Mouse (Mus musculus): ENCODE measurements at regions not wholly inside any gene's neighbourhood (a gene's known extent, or its start where the extent isn't known, plus 50 kb on each side); places are given as distances from the start of the nearest gene placed in this dataset.

DNA sequence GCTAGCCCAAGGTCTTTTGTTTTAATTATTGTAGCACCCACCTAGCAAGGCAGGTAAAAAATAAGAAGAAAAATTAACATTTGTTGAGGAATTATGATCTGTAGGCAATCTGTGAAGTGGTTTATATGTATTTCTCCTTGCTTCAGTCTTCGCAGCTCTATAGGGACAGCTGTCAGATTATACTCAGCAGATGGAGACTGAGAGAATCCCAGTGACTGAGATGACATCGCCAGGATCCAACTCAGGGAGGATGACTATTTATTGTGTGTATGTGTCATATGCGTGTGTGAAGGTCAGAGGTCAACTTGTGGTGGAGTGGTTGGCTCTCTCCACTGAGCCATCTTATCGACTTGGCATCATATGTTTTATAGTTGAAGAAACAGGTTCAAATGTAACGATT, 362.0 kb upstream of the Chd6 start:
- no peak for DNase-seq (ENCODE audit: low spot score in 2 of 2)

DNA sequence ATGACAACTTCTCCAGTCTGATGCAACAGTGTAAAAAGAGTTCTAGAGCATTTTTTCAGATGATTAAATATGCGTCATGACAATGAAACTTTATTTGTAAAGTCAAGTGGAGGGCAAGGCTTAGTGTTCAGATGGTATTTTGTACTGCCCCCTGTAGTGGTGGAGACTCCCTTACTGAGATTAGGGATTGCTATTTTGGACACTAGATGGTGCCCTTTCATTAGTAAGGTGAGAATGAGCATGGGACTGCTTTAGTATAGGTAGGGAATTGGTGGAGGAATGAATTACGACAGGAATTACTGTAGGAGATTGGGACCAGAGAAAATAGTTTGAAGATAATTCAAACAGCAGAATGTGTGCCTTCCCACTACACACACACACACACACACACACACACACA, 361.1 kb upstream of the Chd6 start:
- no peak for DNase-seq (ENCODE audit: low spot score in 2 of 2)

DNA sequence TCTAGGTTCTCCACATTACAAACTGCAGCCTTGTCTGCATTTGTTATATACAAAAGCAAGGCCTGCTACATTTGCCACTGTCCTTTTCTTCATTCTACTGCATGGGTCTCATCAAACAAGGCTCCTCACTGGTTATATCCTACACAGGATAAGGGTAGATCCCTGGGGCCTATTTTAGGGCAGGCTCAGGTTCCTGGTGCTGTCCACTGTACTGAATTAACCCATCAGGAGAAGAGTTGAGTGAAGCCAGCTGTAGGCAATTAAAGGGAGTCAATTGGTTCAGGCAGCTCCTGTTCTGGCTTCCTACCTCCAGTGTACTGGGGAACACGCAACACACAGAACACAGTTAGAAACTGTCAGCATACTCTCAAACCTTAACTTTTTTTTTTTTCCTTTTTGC, 358.2 kb upstream of the Chd6 start:
- no peak for DNase-seq (ENCODE audit: low spot score in 2 of 2)

DNA sequence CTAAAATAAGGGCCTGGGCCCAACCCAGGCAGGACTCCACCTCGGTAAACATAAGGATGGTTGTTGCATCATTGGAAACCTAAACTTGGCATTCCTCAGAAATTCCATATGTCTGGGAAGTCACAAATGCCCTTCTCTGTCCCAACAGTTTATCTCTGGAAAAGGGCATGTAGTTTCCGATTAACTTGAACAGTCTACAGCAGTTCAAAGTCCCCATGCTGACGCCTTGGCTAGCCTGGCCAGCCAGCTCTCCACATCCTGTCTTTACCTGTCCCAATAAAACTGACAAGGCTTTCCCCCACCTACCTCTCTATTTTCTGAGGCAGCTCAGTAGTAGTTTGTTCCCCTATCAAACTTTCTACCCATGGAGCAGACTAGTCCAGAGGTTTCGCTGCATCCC, 351.7 kb upstream of the Chd6 start:
- no peak for DNase-seq (ENCODE audit: low spot score in 2 of 2)

DNA sequence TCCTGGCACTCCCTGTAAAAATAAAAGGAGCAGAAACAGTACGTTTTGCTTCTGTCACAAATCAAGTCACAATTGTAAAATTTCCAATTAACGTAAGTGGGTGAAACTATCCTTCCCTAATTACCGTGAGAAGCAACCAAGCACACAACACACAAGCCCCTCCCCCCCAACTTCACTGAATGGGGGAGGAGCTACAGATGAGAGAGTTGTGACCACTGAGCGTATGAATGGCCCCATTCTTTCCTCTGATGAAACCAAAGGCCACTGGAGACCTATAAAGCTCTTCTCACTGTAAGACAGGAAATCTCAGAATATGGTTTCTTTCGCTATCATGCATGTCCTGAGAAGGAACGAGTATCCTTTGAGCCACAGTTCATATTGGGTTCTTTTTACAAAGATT, 345.6 kb upstream of the Chd6 start:
- no peak for DNase-seq (ENCODE audit: low spot score in 2 of 2)

DNA sequence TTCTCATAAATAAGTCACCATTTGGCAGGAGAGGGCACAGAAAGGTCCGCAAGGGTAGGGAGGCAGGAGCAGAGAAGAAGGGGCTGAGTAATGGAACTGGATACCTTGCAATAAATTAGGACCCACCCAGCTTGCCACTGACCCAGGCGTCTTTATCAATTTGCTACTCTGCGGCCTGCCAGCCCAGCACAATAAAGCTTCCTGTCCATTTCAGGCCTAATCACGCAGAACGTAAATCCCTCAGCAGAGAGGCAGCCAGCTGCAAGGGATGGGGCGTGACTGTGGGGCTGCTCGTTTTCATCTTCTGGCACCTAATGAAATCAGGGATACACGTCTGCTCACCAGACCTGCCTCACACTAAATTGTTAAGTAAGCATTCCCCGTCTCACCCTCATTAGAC, 324.9 kb upstream of the Chd6 start:
- no peak for DNase-seq (ENCODE audit: low spot score in 2 of 2)

DNA sequence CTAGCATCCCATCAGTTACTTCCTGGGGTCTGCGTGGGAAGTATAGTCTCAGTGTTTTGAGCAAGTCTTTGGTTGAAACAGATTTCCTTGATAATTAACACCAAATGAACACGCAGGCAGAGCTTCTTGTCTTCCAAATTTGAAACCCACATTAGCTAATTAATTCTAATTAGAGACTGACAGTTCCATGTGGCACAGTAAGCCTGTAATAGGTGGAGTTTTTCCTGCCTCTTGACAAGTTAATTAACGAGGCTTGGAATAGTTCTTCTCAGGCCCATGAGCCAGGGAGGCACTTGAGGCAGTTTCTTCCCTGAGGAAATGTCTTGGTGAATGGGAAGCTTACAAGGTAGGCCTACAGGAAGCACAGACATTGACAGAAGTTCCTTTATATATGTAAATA, 320.4 kb upstream of the Chd6 start:
- no peak for DNase-seq (ENCODE audit: low spot score in 2 of 2)

DNA sequence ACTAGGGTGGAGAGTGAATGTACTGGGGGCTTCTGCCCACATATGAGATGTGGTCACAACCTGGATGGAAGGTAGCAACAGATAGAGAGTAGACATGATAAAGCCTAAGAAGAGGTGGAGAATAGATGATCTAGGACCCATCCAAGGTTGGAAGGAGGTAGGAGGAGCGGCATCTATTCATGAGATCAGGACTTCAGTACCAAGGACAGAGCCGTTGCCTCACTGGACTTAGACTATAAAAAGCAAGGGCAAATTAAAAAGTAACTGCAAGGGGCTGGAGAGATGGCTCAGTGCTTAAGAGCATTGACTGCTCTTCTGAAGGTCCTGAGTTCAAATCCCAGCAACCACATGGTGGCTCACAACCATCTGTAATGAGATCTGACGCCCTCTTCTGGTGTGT, 316.7 kb upstream of the Chd6 start:
- no peak for DNase-seq (ENCODE audit: low spot score in 2 of 2)

DNA sequence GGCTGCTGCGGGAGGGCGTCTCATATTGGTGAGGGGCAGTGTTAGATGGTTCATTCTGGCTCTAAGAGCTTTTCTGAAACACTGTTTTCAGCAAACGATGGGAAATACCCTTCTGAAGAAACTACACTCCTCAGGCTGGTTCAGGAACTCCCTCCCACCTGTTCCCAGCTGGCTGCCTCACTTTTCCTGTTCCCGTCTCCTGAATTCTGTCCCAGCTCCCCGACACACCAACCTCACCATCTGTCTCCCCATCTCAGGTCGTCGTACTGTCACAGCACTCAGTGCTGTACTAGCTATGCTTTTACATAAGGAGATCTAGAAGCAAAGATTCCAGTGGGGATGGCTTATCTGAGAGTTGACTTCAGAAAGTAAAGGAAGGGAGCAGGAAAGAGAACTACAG, 309.2 kb upstream of the Chd6 start:
- DNase-seq (ENCODE audit: low spot score in 2 of 2): peak in 1 of 2 experiments; percentile 31

DNA sequence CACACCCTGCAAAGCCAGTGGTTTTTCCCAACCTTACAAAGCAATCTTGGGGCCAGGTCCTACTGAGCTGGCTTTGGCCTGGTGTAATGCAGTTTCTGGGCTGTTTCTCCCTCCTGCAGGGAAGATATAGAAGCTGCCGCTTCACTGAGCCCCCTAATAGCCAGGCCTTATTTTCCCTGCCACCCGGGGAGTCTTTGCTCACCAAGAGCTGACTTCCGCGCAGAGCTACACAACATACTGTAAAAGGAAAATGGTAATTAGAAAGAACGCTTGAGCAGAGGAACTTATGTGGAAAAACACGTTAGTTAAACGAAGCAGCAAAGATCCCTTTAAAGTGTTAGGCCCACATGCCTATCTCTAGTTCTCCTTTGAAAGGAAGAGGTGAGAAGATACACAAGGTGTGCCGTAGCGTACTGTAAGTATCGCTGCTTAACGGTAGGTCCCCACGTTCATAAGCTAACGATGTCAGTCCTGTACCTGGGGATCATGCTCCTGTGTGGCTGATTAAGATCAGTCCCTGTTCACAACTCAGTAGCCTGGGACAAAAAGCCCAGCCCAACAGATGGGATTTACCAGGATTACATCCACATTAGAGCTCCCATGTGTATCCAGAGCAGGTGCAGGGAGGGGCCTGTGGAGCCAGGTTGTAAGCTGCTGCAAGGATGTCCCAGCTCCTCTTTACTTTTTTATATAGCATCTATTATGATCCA, 307.5 kb upstream of the Chd6 start:
- DNase-seq (ENCODE audit: low spot score in 2 of 2): no peak

DNA sequence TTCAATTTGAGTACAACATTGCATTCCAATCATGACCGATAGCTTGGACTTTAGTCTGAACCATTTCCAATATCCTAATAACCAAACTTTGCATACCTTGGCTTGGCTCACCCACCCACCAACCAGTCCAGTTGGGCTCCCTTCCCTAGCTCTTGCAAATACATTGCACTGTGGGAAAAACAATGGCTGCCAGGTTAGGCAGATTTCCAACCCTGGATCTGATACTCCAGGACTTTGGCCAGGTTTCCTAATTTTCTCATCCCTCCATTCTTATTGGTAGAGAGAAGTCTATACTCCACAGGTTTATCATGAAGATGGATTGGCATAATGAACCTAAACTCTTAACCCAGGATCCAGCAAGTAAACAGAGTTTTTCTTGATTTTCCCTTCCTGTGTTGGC, 299.4 kb upstream of the Chd6 start:
- no peak for DNase-seq (ENCODE audit: low spot score in 2 of 2)

DNA sequence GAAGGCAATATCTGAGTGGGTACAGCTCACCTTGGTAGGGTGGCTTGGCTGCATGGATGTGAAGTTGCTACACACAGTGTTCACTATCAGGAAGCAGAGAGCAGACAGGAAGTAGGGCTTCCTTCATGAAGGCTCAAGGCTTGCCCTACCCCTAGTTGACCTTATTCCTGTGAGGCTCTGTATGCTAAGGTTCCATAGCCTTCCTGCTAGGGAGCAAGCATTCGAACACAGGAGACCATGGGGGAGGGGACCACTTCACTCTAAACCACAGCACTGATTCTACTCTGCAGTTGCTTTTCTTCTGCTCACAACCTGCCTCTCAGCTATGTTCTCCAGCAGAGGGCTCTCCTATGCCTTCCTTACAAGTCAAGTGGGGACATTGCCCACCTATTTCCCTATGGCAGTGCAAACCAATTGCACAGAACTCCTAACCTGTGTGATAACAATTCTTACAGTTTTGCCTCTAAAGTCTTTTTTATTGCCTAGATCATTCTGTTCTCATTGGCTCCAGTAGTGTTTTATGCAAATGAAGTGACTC, 297.0 kb upstream of the Chd6 start:
- no peak for DNase-seq (ENCODE audit: low spot score in 2 of 2)

DNA sequence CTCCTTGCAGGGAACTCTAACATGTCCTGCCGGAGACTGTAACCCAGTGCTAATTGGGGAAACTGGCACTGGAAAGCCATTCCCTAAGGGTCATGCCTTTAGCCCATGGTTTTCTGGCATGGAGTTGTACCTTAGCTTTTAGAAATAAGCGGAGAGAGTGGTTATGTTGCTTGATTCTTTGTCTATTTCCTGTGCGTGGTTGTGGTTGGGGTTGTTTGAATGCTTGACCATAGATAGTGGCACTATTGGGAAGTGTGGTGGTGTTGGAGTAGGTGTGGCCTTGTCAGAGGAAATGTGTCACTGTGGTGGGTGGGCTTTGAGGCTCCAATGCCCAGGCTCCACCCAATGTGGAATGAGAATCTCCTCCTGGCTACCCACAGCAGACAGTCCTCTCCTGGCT, 289.2 kb upstream of the Chd6 start:
- no peak for DNase-seq (ENCODE audit: low spot score in 2 of 2)

DNA sequence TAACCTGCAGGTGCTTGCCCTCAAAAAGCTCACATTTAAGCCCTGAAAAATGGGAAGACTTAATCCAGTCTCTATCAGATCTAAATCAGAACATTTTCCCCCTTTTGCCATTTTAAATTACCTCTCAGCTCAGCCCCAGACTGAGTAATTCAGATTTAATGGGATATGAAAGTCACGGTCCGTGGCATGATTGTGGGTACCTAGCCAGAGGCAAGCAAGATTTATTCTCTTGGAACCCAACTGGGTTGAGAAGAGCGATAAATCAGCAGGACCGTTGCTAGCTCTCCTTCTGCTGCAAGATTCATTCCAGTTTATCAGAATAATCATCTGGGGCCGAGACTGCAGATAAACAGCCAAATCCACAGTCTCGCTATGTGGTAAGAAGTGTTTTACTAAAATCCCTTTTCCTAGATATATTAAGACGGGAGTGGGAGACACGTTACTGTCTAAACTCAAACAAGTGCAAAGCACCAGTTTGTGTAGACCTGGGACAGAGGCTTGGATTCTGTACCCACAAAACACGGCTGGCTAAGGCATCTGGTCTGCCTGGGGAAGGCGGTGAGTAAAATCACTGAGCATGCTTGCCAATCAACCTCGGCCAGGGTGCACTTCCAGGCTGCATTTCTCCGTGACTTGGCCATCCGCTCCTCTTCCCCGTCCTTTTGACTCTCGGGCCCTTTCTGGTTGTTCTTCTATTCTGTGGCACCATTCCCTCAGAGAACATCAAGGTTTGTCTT, 282.2 kb upstream of the Chd6 start:
- no peak for DNase-seq (ENCODE audit: low spot score in 2 of 2)

DNA sequence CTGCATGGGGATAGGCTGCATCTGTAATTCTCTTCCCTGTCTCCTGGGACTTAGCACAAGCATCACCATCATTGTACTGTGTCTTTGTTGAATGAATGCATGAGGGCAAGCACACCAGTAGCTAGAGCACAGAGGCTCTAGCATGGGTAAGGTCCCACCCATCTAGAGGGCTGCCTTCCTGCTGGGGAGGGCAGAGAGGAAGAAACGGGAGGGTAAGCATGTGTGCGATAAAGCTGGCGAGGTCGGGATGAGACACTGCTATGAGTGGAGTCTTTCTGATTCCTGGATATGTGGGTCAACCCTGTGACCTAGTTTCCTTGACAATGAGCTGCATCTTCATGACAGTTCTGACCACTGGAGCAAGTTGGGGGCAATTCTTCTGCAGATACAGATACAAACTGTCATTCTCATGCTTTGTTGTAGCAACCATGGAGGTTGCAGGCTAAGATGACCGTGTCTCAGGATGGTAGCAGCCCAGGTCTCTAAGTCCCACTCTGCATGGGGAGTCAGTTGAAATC, 280.5 kb upstream of the Chd6 start:
- no peak for DNase-seq (ENCODE audit: low spot score in 2 of 2)

DNA sequence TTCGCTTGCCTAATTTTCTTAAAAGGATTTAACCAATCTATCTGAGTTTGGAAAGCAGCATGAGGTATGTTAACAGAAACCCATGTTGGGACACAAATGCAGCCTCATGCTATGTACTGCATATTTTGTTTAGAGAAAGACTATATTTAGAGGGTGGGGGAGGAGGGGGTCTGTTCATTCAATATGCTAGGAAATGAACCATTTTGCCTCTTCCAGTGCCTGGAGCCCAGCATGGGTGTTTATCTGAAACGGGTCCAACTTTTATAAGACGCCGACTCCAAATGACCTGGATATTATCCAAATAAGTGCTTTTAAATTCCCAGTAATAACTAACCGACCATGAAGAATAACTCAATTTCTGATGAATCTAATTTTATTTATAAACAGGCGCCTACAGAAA, 278.2 kb upstream of the Chd6 start:
- no peak for DNase-seq (ENCODE audit: low spot score in 2 of 2)

DNA sequence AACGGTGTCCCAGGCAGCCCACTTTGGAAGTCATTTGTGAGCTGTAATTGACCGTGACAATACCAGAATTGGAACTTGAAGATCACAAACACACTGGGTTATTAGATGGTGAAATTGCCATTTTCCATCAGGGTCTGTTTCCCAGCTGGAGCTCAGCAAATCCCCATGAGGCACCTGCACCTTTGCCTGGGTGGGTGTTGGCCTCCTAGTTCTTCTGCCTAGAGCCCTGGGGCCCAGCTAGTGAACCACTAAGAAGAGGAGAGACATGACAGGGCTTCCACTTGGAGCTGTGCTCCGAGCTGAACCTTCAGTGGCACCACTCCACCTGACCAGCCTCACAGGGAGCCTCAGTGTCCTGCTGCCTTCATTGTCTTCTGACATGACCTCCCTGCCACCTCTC, 273.5 kb upstream of the Chd6 start:
- no peak for DNase-seq (ENCODE audit: low spot score in 2 of 2)

DNA sequence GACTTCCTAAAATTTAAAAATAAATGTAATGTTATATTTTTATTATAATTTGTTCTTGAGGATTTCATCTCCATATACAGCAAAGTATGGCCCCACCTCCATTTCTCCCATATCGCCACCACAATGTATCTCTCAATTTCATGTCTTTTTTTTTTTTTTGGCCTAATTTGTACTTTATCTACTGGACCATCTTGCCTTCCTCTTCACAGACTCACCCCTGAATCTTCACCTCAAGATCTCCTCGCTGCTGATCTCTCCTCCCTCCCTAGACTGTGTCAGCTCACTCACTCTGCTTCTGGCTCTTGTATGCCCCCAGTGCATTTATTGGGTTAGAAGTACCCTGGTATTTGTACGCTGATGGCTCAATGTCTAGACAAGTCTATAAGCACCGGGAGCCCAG, 269.4 kb upstream of the Chd6 start:
- no peak for DNase-seq (ENCODE audit: low spot score in 2 of 2)

DNA sequence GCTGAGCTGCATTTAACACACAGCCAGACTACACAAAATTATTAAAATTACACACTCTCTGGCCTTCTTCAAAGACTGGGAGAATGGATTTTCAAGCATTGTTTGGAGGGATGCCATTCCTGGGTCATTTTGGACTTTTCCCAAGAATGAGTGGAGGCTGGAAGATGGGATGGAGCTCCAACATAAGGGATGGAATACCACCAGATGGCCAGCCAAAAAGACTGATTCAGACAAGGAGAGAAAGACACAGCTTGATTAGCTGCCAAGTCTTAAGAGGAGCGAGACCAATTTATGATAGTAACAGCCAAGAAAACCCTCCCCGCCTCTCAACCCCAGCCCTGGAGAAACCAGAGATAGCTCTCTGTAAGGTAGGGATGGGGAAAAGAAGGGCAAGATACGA, 253.4 kb upstream of the Chd6 start:
- DNase-seq (ENCODE audit: low spot score in 2 of 2): no peak

DNA sequence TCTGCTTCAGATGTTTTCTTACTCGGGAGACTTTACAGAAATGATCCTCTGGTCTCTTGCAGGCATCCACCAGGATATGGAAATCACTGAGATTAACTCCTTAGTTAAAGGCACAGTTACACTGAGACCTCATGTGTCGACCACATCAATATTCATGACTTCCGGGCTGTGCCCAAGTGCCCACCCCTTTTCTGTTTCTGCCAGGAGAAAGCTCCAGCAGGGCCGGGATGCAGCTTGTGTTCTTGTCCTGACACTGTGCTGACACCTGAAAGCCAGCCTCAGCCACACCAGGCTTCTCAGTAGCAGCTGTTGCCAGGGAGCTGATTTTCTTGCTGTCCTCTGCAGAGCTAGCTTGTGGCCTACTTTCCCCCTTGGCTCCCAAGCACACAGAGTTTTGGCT, 240.2 kb upstream of the Chd6 start:
- DNase-seq (ENCODE audit: low spot score in 2 of 2): no peak

DNA sequence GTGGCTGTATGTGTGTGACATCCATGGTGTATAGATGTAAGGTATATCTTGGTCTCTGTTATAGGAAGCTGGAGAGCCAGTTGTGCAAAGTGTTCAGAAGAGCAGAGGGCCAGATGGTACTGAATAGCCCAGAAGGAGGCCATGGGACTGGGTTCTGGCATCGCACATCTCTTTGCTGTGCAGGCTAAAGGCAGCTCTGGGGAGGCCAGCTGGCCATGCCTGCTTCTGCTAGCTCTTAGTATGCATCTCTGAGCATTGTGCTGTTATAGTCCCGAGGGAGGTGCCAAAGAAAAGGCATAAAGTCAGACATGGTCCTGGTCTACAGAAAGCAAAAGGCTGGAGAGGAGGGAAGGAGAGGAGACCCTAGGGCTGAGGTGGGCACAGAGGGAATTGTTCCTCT, 235.1 kb upstream of the Chd6 start:
- no peak for DNase-seq (ENCODE audit: low spot score in 2 of 2)

DNA sequence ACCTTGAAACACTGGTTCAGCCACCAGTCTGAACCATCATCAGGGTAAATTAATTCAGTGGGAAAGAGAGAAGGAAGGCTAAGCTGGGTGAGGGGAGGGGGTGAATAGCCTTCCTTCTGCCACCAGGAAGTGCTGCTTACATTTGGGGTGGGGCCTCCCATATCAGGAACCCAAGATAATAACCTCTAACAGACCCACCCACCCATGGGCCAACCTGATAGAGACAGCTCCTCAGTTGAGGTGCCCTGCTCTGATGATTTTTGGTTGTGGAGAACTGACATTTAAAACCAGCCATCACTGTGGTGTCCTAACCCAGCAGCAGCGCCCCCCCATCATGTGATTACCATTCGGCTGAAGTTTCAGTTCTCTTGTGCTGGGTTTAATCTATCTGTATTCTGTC, 233.8 kb upstream of the Chd6 start:
- DNase-seq (ENCODE audit: low spot score in 2 of 2): no peak

DNA sequence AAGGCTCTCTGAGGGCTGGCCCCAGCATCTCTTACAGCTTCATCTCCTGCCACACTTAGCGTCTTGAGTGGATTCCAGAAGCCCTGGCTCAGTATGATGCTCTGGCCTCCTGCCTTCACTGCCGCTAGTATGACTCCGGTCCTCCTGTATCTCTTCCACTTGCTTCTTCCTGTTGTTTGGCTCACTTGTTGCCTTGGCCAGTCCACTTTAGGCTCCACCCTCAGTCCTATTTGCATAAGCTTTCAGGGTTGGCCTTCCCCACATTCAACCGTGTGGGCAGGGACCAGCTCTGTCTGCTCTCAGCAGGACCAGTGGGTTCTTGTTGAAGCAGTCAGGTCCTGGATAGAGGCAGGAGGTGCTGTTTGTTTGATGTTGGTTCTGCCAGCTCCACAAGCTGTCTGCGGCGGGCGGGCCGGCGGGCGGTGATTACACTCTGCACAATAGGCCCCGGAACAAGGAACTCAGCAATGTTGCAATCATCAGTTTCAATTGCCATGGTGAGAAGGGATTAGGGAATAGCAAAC, 232.6 kb upstream of the Chd6 start:
- no peak for DNase-seq (ENCODE audit: low spot score in 2 of 2)
